Mouse (Mus musculus) c-Kit-positive CD71-negative TER-119-negative erythroid progenitor cells, embryonic 14.5 days (primary cell): ENCODE results near the gene Gbp3.
"Not testable (repeated sequence)": the region's sequence is repeated elsewhere in the genome, so short reads cannot be mapped to it uniquely, and the experiment has no call there.

ENCODE experiments used
- DNase-seq: peaks from one replicate; pipeline ENCODE4 v3.0.0-alpha.2; 2013; ENCODE audit warnings: low read depth

Gbp3 gene

GRCm38 (mm10) chr3:142559632-142560228 is at the start of gene Gbp3:
TSS of gene Gbp3 (plus strand) at chr3:142560026.
- DNase-seq: no peak

- DNase-seq: no peak
Measured at GRCm38 (mm10) chr3:142528116-142528515, 31.7 kb upstream of the Gbp3 start.

- no peak for DNase-seq
Measured at GRCm38 (mm10) chr3:142529597-142529996, 30.2 kb upstream of the Gbp3 start.

DNA sequence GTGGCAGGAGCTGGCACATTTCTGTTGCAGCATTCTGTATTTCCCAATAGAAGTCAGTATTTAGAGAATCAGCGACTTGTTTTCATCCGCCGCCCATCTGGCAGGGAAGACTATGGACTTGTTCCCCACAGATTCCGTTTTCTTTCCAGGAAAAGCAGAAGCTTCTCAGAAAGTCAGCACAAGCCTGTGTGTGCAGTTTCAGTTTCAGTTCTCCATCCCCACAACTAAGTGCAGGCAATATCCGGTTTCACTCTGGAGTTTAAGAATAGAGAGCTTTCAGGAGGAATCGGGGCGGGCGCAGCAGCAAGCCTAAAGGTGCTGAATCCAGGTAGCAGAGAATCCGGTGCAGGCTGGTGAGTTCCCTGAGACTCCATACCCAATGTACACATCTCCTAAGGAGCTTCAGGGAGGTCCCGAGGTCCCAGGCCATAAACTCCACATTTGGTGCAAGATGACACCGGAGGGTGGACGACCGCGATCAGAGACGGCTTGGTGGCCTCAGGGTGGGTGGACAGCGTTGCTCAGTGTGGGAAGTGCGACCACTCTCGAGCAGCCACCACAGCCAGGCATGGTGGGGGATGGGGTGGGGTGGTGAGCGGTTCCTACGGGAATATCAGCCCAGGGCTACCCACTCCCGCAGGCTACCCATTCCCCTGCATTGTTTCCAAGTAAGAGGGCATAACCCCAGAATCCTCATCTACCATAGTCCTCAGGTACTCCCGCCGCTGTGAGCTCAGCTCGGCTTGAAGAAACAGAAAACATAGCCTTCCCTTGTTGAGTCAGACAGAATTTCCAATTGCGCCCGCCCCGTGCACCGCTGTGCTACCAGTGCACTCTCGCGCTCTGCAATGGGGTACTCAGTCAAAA is 29.5 kb upstream of the Gbp3 start, which contains the start of gene Gbp7:
TSS of gene Gbp7 (plus strand) at position 256 of the 867 bp plus-strand sequence.
- DNase-seq: peak; percentile 54

DNA sequence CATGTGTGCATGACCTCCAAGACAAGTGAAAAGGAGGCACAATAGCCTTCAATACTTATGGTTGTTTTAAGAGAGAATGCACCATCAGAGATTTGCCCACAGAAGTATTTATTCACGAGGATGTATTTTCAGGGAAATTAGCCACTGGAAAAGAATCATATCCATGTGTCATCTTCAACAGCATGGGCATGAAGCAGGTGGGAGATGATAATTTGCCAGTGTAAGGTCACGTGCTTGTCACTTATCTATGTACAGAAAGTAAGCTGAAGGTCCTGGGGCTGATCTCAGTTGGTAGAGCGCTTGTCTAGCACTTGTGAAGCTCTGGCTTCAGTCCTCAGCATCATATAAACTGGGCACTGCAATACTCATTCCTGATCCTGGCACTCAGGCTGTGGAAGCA is 28.2 kb upstream of the Gbp3 start:
- no peak for DNase-seq

- DNase-seq: no peak
Measured at GRCm38 (mm10) chr3:142533185-142533584, 26.6 kb upstream of the Gbp3 start.

DNA sequence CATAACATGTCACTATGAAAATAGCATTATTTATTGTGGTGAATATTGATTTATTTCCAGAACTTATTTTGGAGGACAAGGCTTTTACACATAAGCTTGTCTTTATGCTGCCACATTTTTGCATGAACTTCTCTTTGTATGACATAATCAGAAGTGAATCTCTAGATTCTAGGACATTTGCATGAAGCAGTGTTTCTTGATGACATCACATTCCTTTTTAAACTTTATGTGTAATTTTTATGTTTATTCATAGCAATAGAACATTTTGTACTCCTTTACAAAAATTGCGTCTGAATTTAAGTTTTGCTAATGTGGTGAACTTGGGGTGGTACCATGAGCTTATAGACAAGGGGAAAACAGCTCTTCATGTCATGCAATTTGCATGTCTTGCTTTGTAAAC is 24.2 kb upstream of the Gbp3 start:
- DNase-seq: no peak

GRCm38 (mm10) chr3:142541391-142541790 is 18.4 kb upstream of the Gbp3 start:
- no peak for DNase-seq

DNA sequence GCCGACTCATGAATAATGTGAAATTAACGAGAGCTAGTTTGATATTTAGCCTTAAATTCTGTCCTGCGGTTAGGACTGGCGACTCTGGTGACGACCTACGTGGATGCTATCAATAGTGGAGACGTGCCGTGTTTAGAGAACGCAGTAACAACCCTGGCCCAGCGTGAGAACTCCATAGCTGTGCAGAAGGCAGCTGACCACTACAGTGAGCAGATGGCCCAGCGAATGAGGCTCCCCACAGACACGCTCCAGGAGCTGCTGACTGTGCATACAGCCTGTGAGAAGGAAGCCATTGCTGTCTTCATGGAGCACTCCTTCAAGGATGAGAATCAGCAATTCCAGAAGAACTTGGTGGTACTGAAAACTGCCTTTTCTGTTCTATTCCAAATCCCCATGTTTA is 17.1 kb upstream of the Gbp3 start:
- not testable (repeated sequence) for DNase-seq

DNA sequence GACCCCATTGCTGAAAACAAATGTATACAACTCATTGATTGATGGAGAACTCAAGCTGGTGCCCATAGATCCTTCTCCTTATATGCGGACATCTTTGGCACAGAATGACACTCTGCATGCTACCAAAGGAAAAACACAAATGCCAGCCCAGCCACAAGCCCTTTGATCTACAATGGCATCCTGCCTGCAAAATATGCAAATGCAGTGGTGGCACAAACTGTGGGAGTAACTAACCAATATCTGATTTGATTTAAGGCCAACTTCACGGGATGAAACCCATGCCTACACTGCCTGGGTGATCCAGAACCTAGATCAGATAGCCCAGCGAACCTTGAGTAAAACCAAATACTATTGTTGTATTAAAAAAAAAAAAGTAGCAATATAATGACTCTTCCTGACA is 13.1 kb upstream of the Gbp3 start:
- no peak for DNase-seq

DNA sequence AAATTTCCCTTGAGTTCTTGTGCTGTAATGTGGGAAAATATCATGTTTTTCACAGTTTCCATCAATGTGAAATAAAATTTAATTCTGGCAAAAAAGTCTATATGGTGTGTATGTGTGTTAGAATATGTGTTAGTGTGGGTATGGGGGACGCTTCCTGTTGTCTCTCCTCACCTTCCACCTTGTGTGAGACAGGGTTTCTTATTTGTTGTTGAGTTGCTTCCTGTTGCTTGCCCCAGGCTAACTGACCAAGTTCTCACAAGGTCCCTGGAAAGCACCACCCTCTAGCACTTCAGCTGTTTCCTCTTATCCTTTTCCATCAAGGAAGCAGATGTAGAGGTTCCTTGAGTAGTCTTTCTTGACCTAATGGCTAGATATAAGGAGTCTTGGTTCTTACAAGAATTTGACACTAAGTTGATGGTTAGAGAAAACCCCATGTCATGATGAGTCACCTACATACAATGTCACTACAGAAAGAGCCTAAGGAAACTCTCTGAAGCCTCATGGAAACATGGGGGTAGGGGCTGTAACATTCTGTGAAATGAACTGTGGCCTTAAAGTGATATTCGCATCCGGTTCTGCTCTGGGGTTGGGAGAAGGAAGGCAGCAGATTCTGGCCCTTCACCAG is 9.7 kb upstream of the Gbp3 start:
- DNase-seq: no peak

DNA sequence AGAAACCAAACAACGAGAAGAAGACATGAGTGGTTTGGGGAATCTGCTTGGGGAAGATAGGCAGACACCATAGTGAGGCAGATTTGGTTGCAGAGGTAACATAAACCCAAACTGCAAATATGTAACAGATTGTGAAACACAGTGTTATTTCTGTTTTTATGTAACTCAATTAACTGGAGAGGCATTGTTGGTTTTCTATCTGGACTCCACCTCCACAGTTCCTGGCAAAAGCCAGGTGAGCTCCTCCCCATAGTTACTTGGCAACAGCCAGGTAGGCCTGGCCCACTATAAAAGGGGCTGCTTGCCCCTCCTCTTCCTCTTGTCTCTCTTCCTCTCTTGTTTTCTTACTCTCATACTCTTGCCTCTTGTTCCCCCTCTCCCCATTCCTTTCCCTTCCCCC is 5.2 kb upstream of the Gbp3 start:
- DNase-seq: no peak

- no peak for DNase-seq
Measured at GRCm38 (mm10) chr3:142555623-142556022, 4.2 kb upstream of the Gbp3 start.

GRCm38 (mm10) chr3:142560296-142560948 is 596 bp downstream of the Gbp3 start:
- DNase-seq: peak; percentile 86

DNA sequence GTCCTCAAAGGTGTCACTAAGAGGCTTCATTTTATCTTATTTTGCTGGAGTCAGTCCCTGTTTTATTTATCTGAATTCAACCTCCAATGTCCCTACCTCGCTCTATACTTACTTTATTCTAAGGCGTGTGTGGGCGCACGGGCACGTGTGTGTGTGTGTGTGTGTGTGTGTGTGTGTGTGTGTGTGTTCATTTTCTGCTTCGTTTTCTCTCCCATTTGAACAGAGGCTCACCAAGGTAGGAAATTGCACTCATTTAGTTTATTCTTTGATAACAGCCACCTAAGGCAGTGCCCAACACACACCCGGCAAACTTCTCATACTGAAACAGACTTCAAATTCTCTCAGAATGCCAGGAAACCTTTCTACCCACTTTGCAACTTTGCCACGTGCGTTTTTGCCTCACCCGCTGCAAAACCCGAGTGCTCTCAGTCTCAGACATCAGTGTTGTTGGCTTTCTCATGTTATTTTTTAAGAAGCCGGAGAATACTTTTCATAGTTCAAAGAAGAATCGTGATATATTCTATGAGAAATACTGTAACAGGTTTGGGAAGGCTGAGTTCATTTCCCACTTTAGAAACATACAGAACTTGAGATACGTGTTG is 1.3 kb downstream of the Gbp3 start:
- no peak for DNase-seq

DNA sequence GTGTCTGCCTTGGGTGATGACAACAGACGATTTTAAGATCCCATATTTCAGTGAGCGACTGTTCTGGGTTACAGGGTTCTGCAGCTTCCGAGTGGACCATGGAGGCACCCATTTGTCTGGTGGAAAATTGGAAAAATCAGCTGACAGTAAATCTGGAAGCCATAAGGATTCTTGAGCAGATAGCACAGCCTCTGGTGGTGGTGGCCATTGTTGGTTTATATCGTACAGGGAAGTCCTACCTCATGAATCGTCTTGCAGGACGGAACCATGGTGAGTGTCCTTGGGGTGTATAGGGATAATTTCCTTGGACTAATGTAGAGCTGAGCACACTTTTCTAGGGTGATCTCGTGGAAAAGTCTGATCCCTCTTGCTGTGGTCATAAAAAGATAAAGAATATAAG is 1.8 kb downstream of the Gbp3 start:
- no peak for DNase-seq

- not testable (repeated sequence) for DNase-seq
Measured at GRCm38 (mm10) chr3:142567490-142567889, 7.7 kb downstream of the Gbp3 start.

DNA sequence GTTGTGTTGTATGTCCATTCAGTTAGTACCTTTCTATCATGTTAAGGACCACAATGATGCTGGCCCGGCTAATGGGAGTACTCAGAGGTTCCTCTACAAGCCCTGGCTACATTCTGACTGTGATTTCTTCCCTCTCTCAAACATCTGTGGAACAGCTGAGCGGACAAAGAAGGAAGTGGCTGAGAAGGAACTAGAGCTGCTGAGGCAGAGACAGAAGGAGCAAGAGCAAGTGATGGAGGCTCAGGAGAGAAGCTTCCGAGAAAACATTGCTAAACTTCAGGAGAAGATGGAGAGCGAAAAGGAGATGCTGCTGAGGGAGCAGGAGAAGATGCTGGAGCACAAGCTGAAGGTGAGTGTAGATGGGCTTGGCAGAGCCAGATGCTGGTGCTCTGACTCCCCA is 10.9 kb downstream of the Gbp3 start:
- DNase-seq: no peak

- no peak for DNase-seq
Measured at GRCm38 (mm10) chr3:142577108-142577507, 17.3 kb downstream of the Gbp3 start.

- no peak for DNase-seq
Measured at GRCm38 (mm10) chr3:142578342-142578741, 18.5 kb downstream of the Gbp3 start.

DNA sequence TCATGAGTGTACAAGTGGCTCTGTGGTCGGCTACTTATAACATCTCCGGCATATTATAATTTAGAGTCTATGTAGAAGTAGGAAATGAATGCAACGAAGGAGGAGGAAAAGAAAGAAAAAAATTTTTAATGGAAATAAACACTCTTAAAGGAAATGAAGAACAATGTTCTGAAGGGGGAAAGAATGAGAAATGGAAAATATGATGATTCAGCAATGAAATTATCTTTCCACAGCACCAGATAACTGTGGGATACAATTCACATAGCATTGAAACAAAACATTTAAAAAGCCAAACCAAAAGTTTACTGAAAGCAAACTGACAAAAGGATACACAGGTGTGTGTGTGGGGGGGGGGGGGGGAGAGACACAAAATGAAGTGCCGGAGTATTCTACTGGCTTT is 23.2 kb downstream of the Gbp3 start:
- no peak for DNase-seq

DNA sequence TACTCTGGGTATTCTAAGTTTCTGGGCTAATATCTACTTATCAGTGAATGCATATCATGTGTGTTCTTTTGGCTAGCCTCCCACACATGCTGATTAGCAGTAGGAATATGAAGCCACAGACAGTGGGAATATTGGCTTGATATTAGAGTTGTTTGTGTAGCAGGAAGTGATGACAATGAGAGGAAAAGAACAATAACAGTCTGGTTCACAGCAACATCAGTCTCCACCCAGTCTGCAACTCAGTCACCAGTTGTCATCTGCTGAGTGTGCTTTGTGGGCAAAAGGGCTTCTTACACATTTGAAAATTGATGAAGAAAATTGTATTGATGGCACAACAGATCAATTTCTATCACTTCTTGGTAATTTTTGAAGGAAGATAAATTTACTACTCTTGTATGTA is 27.6 kb downstream of the Gbp3 start:
- no peak for DNase-seq
